21 mouse cellular contexts compared by ENCODE assay signal in genomic region chr5:74366710-74367101, GRCm38 (mm10).
DNase-seq lines count a peak whose midpoint lies in the region; ATAC-seq and TF ChIP-seq lines count a peak whose summit lies in the region.
"Had no signal": no experiment of that assay in that cellular context is flagged by ENCODE, and none has a peak within 500 bp of the region (broad histone marks: within the 10 kb centered on the region; RNA-seq: fewer than 3 reads in every experiment).

No protein-coding gene starts in this region.

- no peaks in the 10 kb centered on the region for H3K27me3 ChIP-seq in midbrain, embryonic 11.5 days (ENCODE audit: control insufficient read depth, insufficient read depth, low read length)
- H3K27me3 ChIP-seq in midbrain, embryonic 10.5 days (ENCODE audit: low read depth, poor library complexity, severe bottlenecking), result no peaks in the 10 kb centered on the region
- H3K27me3 ChIP-seq in embryonic facial prominence, embryonic 13.5 days, result no peaks in the 10 kb centered on the region
- H3K27me3 ChIP-seq in stomach, postnatal 0 days (ENCODE audit: control insufficient read depth, insufficient read depth, low read length), result no peaks in the 10 kb centered on the region
- no peaks in the 10 kb centered on the region for H3K27me3 ChIP-seq in heart, adult 2 months (ENCODE audit: control insufficient read depth, insufficient read depth, low read length)
- H3K27me3 ChIP-seq: heart, embryonic 13.5 days; hindbrain, embryonic 15.5 days; midbrain, embryonic 12.5 days; stomach, embryonic 15.5 days had no signal

- no peak overlapping the region for H3K9ac ChIP-seq in midbrain, embryonic 11.5 days (ENCODE audit: low read length)
- no peak overlapping the region for H3K9ac ChIP-seq in embryonic facial prominence, embryonic 13.5 days
- H3K9ac ChIP-seq in stomach, postnatal 0 days (ENCODE audit: low read length), result no peak overlapping the region
- no peak overlapping the region for H3K9ac ChIP-seq in heart, adult 2 months (ENCODE audit: low read depth, low read length)
- H3K9ac ChIP-seq: heart, embryonic 13.5 days; hindbrain, embryonic 15.5 days; midbrain, embryonic 12.5 days; stomach, embryonic 15.5 days had no signal

- intact Hi-C loops in heart, adult 2 months (cut with DNase I), result no loop called here

- TF ChIP-seq EP300 in stomach, postnatal 0 days (optimal IDR thresholded peaks at IDR 0.05), result no peak
- no peak for TF ChIP-seq EP300 in heart, adult 2 months (IDR thresholded peaks at IDR 0.05; ENCODE audit: insufficient read depth, low read depth, low read length)

- H3K4me3 ChIP-seq in midbrain, embryonic 11.5 days (ENCODE audit: low read depth, low read length), result no peak overlapping the region
- H3K4me3 ChIP-seq in midbrain, embryonic 10.5 days, result no peak overlapping the region
- no peak overlapping the region for H3K4me3 ChIP-seq in embryonic facial prominence, embryonic 13.5 days
- H3K4me3 ChIP-seq in stomach, postnatal 0 days (ENCODE audit: low read depth, low read length), result no peak overlapping the region
- H3K4me3 ChIP-seq in heart, adult 2 months, result no peak overlapping the region
- H3K4me3 ChIP-seq: forebrain, embryonic 10.5 days; heart, embryonic 13.5 days; hindbrain, embryonic 15.5 days; layer of hippocampus, adult 2 months; left cerebral cortex, adult 2 months; midbrain, embryonic 12.5 days; myocyte; stomach, embryonic 15.5 days had no signal

- no peak overlapping the region for H3K4me2 ChIP-seq in midbrain, embryonic 11.5 days
- no peak overlapping the region for H3K4me2 ChIP-seq in embryonic facial prominence, embryonic 13.5 days
- no peak overlapping the region for H3K4me2 ChIP-seq in stomach, postnatal 0 days (replicated peaks; ENCODE audit: low read depth)
- H3K4me2 ChIP-seq: heart, embryonic 13.5 days; hindbrain, embryonic 15.5 days; midbrain, embryonic 12.5 days; stomach, embryonic 15.5 days had no signal

- no peak overlapping the region for H3K27ac ChIP-seq in midbrain, embryonic 11.5 days (ENCODE audit: low read depth, low read length)
- H3K27ac ChIP-seq in midbrain, embryonic 10.5 days (replicated peaks), result no peak overlapping the region
- 0 out of 2 replicates have a peak overlapping the region, but pooled peaks have one; percentile 12 for H3K27ac ChIP-seq in embryonic facial prominence, embryonic 13.5 days
- no peak overlapping the region for H3K27ac ChIP-seq in stomach, postnatal 0 days (replicated peaks)
- no peak overlapping the region for H3K27ac ChIP-seq in heart, adult 2 months
- H3K27ac ChIP-seq: forebrain, embryonic 10.5 days; heart, embryonic 13.5 days; hindbrain, embryonic 15.5 days; layer of hippocampus, adult 2 months; left cerebral cortex, adult 2 months; midbrain, embryonic 12.5 days; stomach, embryonic 15.5 days had no signal

- H3K4me1 ChIP-seq in midbrain, embryonic 11.5 days (ENCODE audit: control insufficient read depth, insufficient read depth, low read length), result no peaks in the 10 kb centered on the region
- peaks cover 10% of the 10 kb centered on the region for H3K4me1 ChIP-seq in midbrain, embryonic 10.5 days
- H3K4me1 ChIP-seq in embryonic facial prominence, embryonic 13.5 days, result peaks cover 19% of the 10 kb centered on the region
- H3K4me1 ChIP-seq in stomach, postnatal 0 days (replicated peaks; ENCODE audit: control insufficient read depth, insufficient read depth), result no peaks in the 10 kb centered on the region
- no peaks in the 10 kb centered on the region for H3K4me1 ChIP-seq in heart, adult 2 months (ENCODE audit: control insufficient read depth, insufficient read depth, low read length)

- ATAC-seq in midbrain, embryonic 11.5 days (ENCODE audit: low FRiP score), result no peak
- no peak for ATAC-seq in embryonic facial prominence, embryonic 13.5 days (ENCODE audit: insufficient number of reproducible peaks, insufficient read depth, low FRiP score, low TSS enrichment, low read depth)
- ATAC-seq in stomach, postnatal 0 days (ENCODE audit: low FRiP score, low TSS enrichment), result no peak

- H3K36me3 ChIP-seq in midbrain, embryonic 11.5 days (ENCODE audit: control insufficient read depth, insufficient read depth, low read length), result no peaks in the 10 kb centered on the region
- H3K36me3 ChIP-seq in midbrain, embryonic 10.5 days, result no peaks in the 10 kb centered on the region
- H3K36me3 ChIP-seq in embryonic facial prominence, embryonic 13.5 days, result no peaks in the 10 kb centered on the region
- H3K36me3 ChIP-seq in stomach, postnatal 0 days (ENCODE audit: control insufficient read depth, insufficient read depth, low read length), result no peaks in the 10 kb centered on the region
- no peaks in the 10 kb centered on the region for H3K36me3 ChIP-seq in heart, adult 2 months (ENCODE audit: control insufficient read depth, insufficient read depth, low read length)
- H3K36me3 ChIP-seq: forebrain, embryonic 10.5 days; heart, embryonic 13.5 days; hindbrain, embryonic 15.5 days; midbrain, embryonic 12.5 days; stomach, embryonic 15.5 days had no signal

- TF ChIP-seq POLR2A in heart, adult 2 months (IDR thresholded peaks at IDR 0.05; ENCODE audit: insufficient read depth, low read depth, low read length), result no peak

- no peaks in the 10 kb centered on the region for H3K9me3 ChIP-seq in midbrain, embryonic 11.5 days (ENCODE audit: control insufficient read depth, low read length)
- H3K9me3 ChIP-seq in midbrain, embryonic 10.5 days (replicated peaks), result no peaks in the 10 kb centered on the region
- no peaks in the 10 kb centered on the region for H3K9me3 ChIP-seq in embryonic facial prominence, embryonic 13.5 days
- no peaks in the 10 kb centered on the region for H3K9me3 ChIP-seq in stomach, postnatal 0 days (ENCODE audit: control insufficient read depth, low read length)
- H3K9me3 ChIP-seq: forebrain, embryonic 10.5 days; heart, embryonic 13.5 days; hindbrain, embryonic 15.5 days; midbrain, embryonic 12.5 days; stomach, embryonic 15.5 days had no signal

- no peaks in the 10 kb centered on the region for H3K79me2 ChIP-seq in heart, adult 2 months (replicated peaks; ENCODE audit: control insufficient read depth, insufficient read depth, low read length)

- no peak for TF ChIP-seq CTCF in stomach, postnatal 0 days (IDR thresholded peaks at IDR 0.05; ENCODE audit: low read depth)
- no peak for TF ChIP-seq CTCF in heart, adult 2 months (IDR thresholded peaks at IDR 0.05)

- 86% methylated on average over 9 of the region's 9 CpGs for WGBS in midbrain, embryonic 11.5 days
- WGBS in midbrain, embryonic 10.5 days, result 86% methylated on average over 9 of the region's 9 CpGs
- WGBS in embryonic facial prominence, embryonic 13.5 days, result 20% methylated on average over 9 of the region's 9 CpGs
- 73% methylated on average over 9 of the region's 9 CpGs for WGBS in stomach, postnatal 0 days
- WGBS in heart, adult 2 months, result 80% methylated on average over 9 of the region's 9 CpGs

- DNase-seq in midbrain, embryonic 11.5 days (ENCODE audit: low spot score, missing footprints), result peak; percentile 72
- DNase-seq in midbrain, embryonic 10.5 days (ENCODE audit: low spot score), result no peak
- peak; percentile 21 for DNase-seq in retina, embryonic 14.5 days (ENCODE audit: low spot score)
- DNase-seq in thymus, postnatal 4 days, result peak; percentile 68
- DNase-seq in stomach, postnatal 0 days (ENCODE audit: low spot score), result no peak
- no peak for DNase-seq in heart, adult 2 months
- DNase-seq: adrenal gland, adult 8-10 months; cerebellum, adult 18-20 months; gastrocnemius, postnatal 25 days; kidney, adult 18-20 months; lung, postnatal 14 days; spleen, adult 18-20 months had no signal

Comparison
In these comparisons a context has a peak if more than half of its experiments do, and no peak if none do; other contexts are left out.
1. DNase-seq: peak in midbrain, embryonic 11.5 days (single experiment), retina, embryonic 14.5 days (single experiment) and thymus, postnatal 4 days (single experiment); none in midbrain, embryonic 10.5 days (single experiment), stomach, postnatal 0 days (single experiment) and heart, adult 2 months (0 of 2).